Mouse (Mus musculus): Measurements from ENCODE around the gene Dap3. TPM values are rescaled to one million over a fixed set of nuclear protein-coding genes. Genes with fewer than 3 reads are reported as not detected.
"Not testable (repeated sequence)": the region's sequence is repeated elsewhere in the genome, so short reads cannot be mapped to it uniquely, and the experiment has no call there.

Dap3 gene
- polyA plus RNA-seq, 1 experiment = 137 TPM

- no peak overlapping the region for H3K4me3 ChIP-seq (ENCODE audit: insufficient read depth, low read depth, low read length)
- H3K27ac ChIP-seq (replicated peaks; ENCODE audit: low read depth, low read length) = no peak overlapping the region
- H3K4me1 ChIP-seq (ENCODE audit: control insufficient read depth, insufficient read depth, insufficient read length, low read length) = no peaks in the 10 kb centered on the region
Observed at GRCm38 (mm10) chr3:88929501-88929900, 21.5 kb downstream of the Dap3 start.

GRCm38 (mm10) chr3:88925651-88926050 is 25.3 kb downstream of the Dap3 start:
- no peak overlapping the region for H3K27ac ChIP-seq (replicated peaks; ENCODE audit: low read depth, low read length)
- no peak overlapping the region for H3K4me3 ChIP-seq (ENCODE audit: insufficient read depth, low read depth, low read length)
- H3K4me1 ChIP-seq (ENCODE audit: control insufficient read depth, insufficient read depth, insufficient read length, low read length) = no peaks in the 10 kb centered on the region

GRCm38 (mm10) chr3:88923989-88924591 is 26.9 kb downstream of the Dap3 start:
- no peak overlapping the region for H3K27ac ChIP-seq (replicated peaks; ENCODE audit: low read depth, low read length)
- no peaks in the 10 kb centered on the region for H3K4me1 ChIP-seq (ENCODE audit: control insufficient read depth, insufficient read depth, insufficient read length, low read length)
- no peak overlapping the region for H3K4me3 ChIP-seq (ENCODE audit: insufficient read depth, low read depth, low read length)

- H3K27ac ChIP-seq (replicated peaks; ENCODE audit: low read depth, low read length) = no peak overlapping the region
- H3K4me3 ChIP-seq (ENCODE audit: insufficient read depth, low read depth, low read length) = no peak overlapping the region
- no peaks in the 10 kb centered on the region for H3K4me1 ChIP-seq (ENCODE audit: control insufficient read depth, insufficient read depth, insufficient read length, low read length)
Observed at GRCm38 (mm10) chr3:88921411-88921810, 29.6 kb downstream of the Dap3 start.

GRCm38 (mm10) chr3:88918981-88919380 is 32.0 kb downstream of the Dap3 start:
- no peak overlapping the region for H3K27ac ChIP-seq (replicated peaks; ENCODE audit: low read depth, low read length)
- H3K4me3 ChIP-seq (ENCODE audit: insufficient read depth, low read depth, low read length) = no peak overlapping the region
- no peaks in the 10 kb centered on the region for H3K4me1 ChIP-seq (ENCODE audit: control insufficient read depth, insufficient read depth, insufficient read length, low read length)

GRCm38 (mm10) chr3:88914384-88914810 is 36.6 kb downstream of the Dap3 start:
- H3K4me3 ChIP-seq (ENCODE audit: insufficient read depth, low read depth, low read length) = peak overlapping the region; percentile 90
- H3K4me1 ChIP-seq (ENCODE audit: control insufficient read depth, insufficient read depth, insufficient read length, low read length) = no peaks in the 10 kb centered on the region
- peak overlapping the region; percentile 97 for H3K27ac ChIP-seq (replicated peaks; ENCODE audit: low read depth, low read length)

- Histone ChIP-seq H3K4me1 (ENCODE audit: control insufficient read depth, insufficient read depth, insufficient read length, low read length) (no peaks in the 10 kb centered on the region), H3K27ac (replicated peaks; ENCODE audit: low read depth, low read length) (peak within 1 kb of the TSS; percentile 97), H3K4me3 (ENCODE audit: insufficient read depth, low read depth, low read length) (peak within 1 kb of the TSS; percentile 90)
Observed at GRCm38 (mm10) chr3:88913511-88914383, 37.2 kb downstream of the Dap3 start, which contains the start of gene Msto1. Msto1 (minus strand) TSS chr3:88913999.

GRCm38 (mm10) chr3:88912585-88912984 is 38.4 kb downstream of the Dap3 start:
- Histone ChIP-seq H3K4me1 (ENCODE audit: control insufficient read depth, insufficient read depth, insufficient read length, low read length) (no peaks in the 10 kb centered on the region), H3K27ac (replicated peaks; ENCODE audit: low read depth, low read length) (no peak overlapping the region), H3K4me3 (ENCODE audit: insufficient read depth, low read depth, low read length) (0 out of 2 replicates have a peak overlapping the region, but pooled peaks have one; percentile 17)

- Histone ChIP-seq H3K4me3 (ENCODE audit: insufficient read depth, low read depth, low read length) (no peak overlapping the region), H3K27ac (replicated peaks; ENCODE audit: low read depth, low read length) (no peak overlapping the region), H3K4me1 (ENCODE audit: control insufficient read depth, insufficient read depth, insufficient read length, low read length) (no peaks in the 10 kb centered on the region)
Observed at GRCm38 (mm10) chr3:88906393-88907159, 44.4 kb downstream of the Dap3 start.

GRCm38 (mm10) chr3:88905741-88906140 is 45.2 kb downstream of the Dap3 start:
- H3K4me3 ChIP-seq (ENCODE audit: insufficient read depth, low read depth, low read length) = no peak overlapping the region
- no peak overlapping the region for H3K27ac ChIP-seq (replicated peaks; ENCODE audit: low read depth, low read length)
- H3K4me1 ChIP-seq (ENCODE audit: control insufficient read depth, insufficient read depth, insufficient read length, low read length) = no peaks in the 10 kb centered on the region

- Histone ChIP-seq H3K4me1 (ENCODE audit: control insufficient read depth, insufficient read depth, insufficient read length, low read length) (no peaks in the 10 kb centered on the region), H3K27ac (replicated peaks; ENCODE audit: low read depth, low read length) (no peak overlapping the region), H3K4me3 (ENCODE audit: insufficient read depth, low read depth, low read length) (no peak overlapping the region)
Observed at GRCm38 (mm10) chr3:88905209-88905608, 45.8 kb downstream of the Dap3 start.

- Histone ChIP-seq H3K4me3 (ENCODE audit: insufficient read depth, low read depth, low read length) (no peak overlapping the region), H3K27ac (replicated peaks; ENCODE audit: low read depth, low read length) (no peak overlapping the region), H3K4me1 (ENCODE audit: control insufficient read depth, insufficient read depth, insufficient read length, low read length) (no peaks in the 10 kb centered on the region)
Observed at GRCm38 (mm10) chr3:88904803-88905202, 46.2 kb downstream of the Dap3 start.

- not testable (repeated sequence) for H3K27ac ChIP-seq (replicated peaks; ENCODE audit: low read depth, low read length); H3K4me1 ChIP-seq (ENCODE audit: control insufficient read depth, insufficient read depth, insufficient read length, low read length); H3K4me3 ChIP-seq (ENCODE audit: insufficient read depth, low read depth, low read length)
Observed at GRCm38 (mm10) chr3:88893011-88893410, 58.0 kb downstream of the Dap3 start.

- H3K4me1 ChIP-seq (ENCODE audit: control insufficient read depth, insufficient read depth, insufficient read length, low read length); H3K4me3 ChIP-seq (ENCODE audit: insufficient read depth, low read depth, low read length); H3K27ac ChIP-seq (replicated peaks; ENCODE audit: low read depth, low read length): not testable (repeated sequence)
Observed at GRCm38 (mm10) chr3:88882536-88882935, 68.4 kb downstream of the Dap3 start.
